Mouse (Mus musculus) stomach, postnatal 0 days (tissue): ENCODE data around the gene Atg13. TPM values are rescaled to one million over a fixed set of nuclear protein-coding genes. Genes with fewer than 3 reads are reported as not detected.
A peak's percentile ranks its signal among the peaks of the same experiment; 100 is the strongest.

ENCODE experiments used
- ATAC-seq: fragments of 200-750 bp; cut with Nextera tagmentation; 2 replicates; pipeline ENCODE4 v1.8.0; 2017; ENCODE audit not compliant: low FRiP score, low TSS enrichment
- DNase-seq: peaks from one replicate; pipeline ENCODE4 v3.0.0-alpha.2; 2016; ENCODE audit warnings: low spot score
- H3K27ac ChIP-seq: fragments of 300-500 bp; sonication (generic); replicated peaks from 2 replicates; pipeline ENCODE4 v1.5.1; 2014; ENCODE audit warnings: mild to moderate bottlenecking, control low read depth
- H3K27me3 ChIP-seq: fragments of 300-500 bp; sonication (generic); 2 replicates; pipeline ENCODE4 v1.6.1; 2014; ENCODE audit warnings: low read length; ENCODE audit not compliant: control insufficient read depth, insufficient read depth
- H3K36me3 ChIP-seq: fragments of 300-500 bp; sonication (generic); 2 replicates; pipeline ENCODE4 v1.6.1; 2014; ENCODE audit warnings: low read length, mixed read lengths; ENCODE audit not compliant: control insufficient read depth, insufficient read depth
- H3K4me1 ChIP-seq: fragments of 300-500 bp; sonication (generic); replicated peaks from 2 replicates; pipeline ENCODE4 v1.6.1; 2014; ENCODE audit warnings: antibody characterized with exemption; ENCODE audit not compliant: control insufficient read depth, insufficient read depth
- H3K4me2 ChIP-seq: fragments of 300-500 bp; sonication (generic); replicated peaks from 2 replicates; pipeline ENCODE4 v1.6.1; 2014; ENCODE audit warnings: low read depth, mild to moderate bottlenecking, control low read depth, moderate library complexity
- H3K4me3 ChIP-seq: fragments of 300-500 bp; sonication (generic); 2 replicates; pipeline ENCODE4 v1.5.1; 2014; ENCODE audit warnings: low read depth, low read length, control low read depth
- H3K9ac ChIP-seq: fragments of 300-500 bp; sonication (generic); 2 replicates; pipeline ENCODE4 v1.6.1; 2014; ENCODE audit warnings: mild to moderate bottlenecking, low read length, control low read depth, mixed read lengths
- H3K9me3 ChIP-seq: fragments of 300-500 bp; sonication (generic); 2 replicates; pipeline ENCODE4 v1.6.1; 2016; ENCODE audit warnings: low read length; ENCODE audit not compliant: control insufficient read depth
- CTCF ChIP-seq: IDR thresholded peaks from 2 replicates; pipeline ENCODE4 v1.5.1; 2016; ENCODE audit warnings: antibody characterized with exemption, low read depth, mild to moderate bottlenecking, moderate library complexity
- EP300 ChIP-seq: optimal IDR thresholded peaks from 2 replicates; pipeline ENCODE3; 2016; ENCODE audit warnings: antibody characterized with exemption
- WGBS: fragments of 180-500 bp; shearing (Covaris S2); extraction: QIAGEN DNeasy Blood & Tissue Kit; methylation state at CpG from one replicate; pipeline ENCODE4 v1.1.7; 2014; 5-methylcytosine and 5-hydroxymethylcytosine counted together
- polyA plus RNA-seq: library from polyadenylated mRNA; unstranded; fragments of >200 nt; fragmentation: Nextera tagmentation; extraction: Ambion mirVana; gene quantifications from 2 replicates; pipeline ENCODE4 v1.2.1, GENCODE M21; 2015

Gene Atg13
- polyA plus RNA-seq, 1 experiment from 2014 or later = 23.2 TPM

GRCm38 (mm10) chr2:91635486-91635885 is 74.9 kb downstream of the Atg13 start:
- Histone ChIP-seq H3K9me3 (no peaks in the 10 kb centered on the region), H3K4me2 (no peak overlapping the region), H3K4me3 (no peak overlapping the region), H3K36me3 (no peaks in the 10 kb centered on the region), H3K4me1 (no peaks in the 10 kb centered on the region), H3K27ac (peak overlapping the region; percentile 63; the same call in 1 of the 2 replicates), H3K9ac (no peak overlapping the region), H3K27me3 (no peaks in the 10 kb centered on the region)
- no peak for ATAC-seq
- no peak for DNase-seq
- 83% methylated on average over 11 of the region's 11 CpGs for WGBS
- no peak for TF ChIP-seq EP300

- H3K4me2 ChIP-seq = no peak overlapping the region
- H3K4me3 ChIP-seq = no peak overlapping the region
- DNase-seq = no peak
- H3K36me3 ChIP-seq = no peaks in the 10 kb centered on the region
- no peak overlapping the region for H3K27ac ChIP-seq
- no peaks in the 10 kb centered on the region for H3K27me3 ChIP-seq
- 66% methylated on average over 9 of the region's 9 CpGs for WGBS
- ATAC-seq = no peak
- no peak overlapping the region for H3K9ac ChIP-seq
- no peaks in the 10 kb centered on the region for H3K9me3 ChIP-seq
- TF ChIP-seq CTCF (no peak), EP300 (no peak)
- no peaks in the 10 kb centered on the region for H3K4me1 ChIP-seq
These were observed 75.5 kb downstream of the Atg13 start for GRCm38 (mm10) chr2:91634841-91635240.

GRCm38 (mm10) chr2:91633334-91633977 is 76.9 kb downstream of the Atg13 start:
- 54% methylated on average over 12 of the region's 12 CpGs for WGBS
- no peak for DNase-seq

GRCm38 (mm10) chr2:91632316-91632715 is 78.1 kb downstream of the Atg13 start:
- 74% methylated on average over 5 of the region's 5 CpGs for WGBS
- H3K4me2 ChIP-seq = no peak overlapping the region
- no peaks in the 10 kb centered on the region for H3K27me3 ChIP-seq
- DNase-seq (no peak), ATAC-seq (0 out of 2 replicates have a peak, but pooled peaks have one; percentile 25)
- H3K36me3 ChIP-seq = no peaks in the 10 kb centered on the region
- H3K4me1 ChIP-seq = no peaks in the 10 kb centered on the region
- no peak overlapping the region for H3K27ac ChIP-seq
- H3K4me3 ChIP-seq = no peak overlapping the region
- TF ChIP-seq EP300 (no peak), CTCF (no peak)
- H3K9me3 ChIP-seq = no peaks in the 10 kb centered on the region
- H3K9ac ChIP-seq = no peak overlapping the region

More at GRCm38 (mm10) chr2:91633334-91633977, 76.9 kb downstream of the Atg13 start:
- H3K4me1 ChIP-seq = no peaks in the 10 kb centered on the region
- no peaks in the 10 kb centered on the region for H3K36me3 ChIP-seq
- no peak overlapping the region for H3K9ac ChIP-seq
- no peak overlapping the region for H3K4me2 ChIP-seq
- no peak for TF ChIP-seq EP300
- TF ChIP-seq CTCF = no peak
- no peak overlapping the region for H3K4me3 ChIP-seq
- no peak for ATAC-seq
- H3K9me3 ChIP-seq = no peaks in the 10 kb centered on the region
- no peak overlapping the region for H3K27ac ChIP-seq
- no peaks in the 10 kb centered on the region for H3K27me3 ChIP-seq

GRCm38 (mm10) chr2:91631826-91632225 is 78.5 kb downstream of the Atg13 start:
- 78% methylated on average over 5 of the region's 5 CpGs for WGBS
- Histone ChIP-seq H3K4me1 (no peaks in the 10 kb centered on the region), H3K36me3 (no peaks in the 10 kb centered on the region), H3K27me3 (no peaks in the 10 kb centered on the region), H3K4me3 (no peak overlapping the region), H3K27ac (no peak overlapping the region), H3K9me3 (no peaks in the 10 kb centered on the region), H3K9ac (no peak overlapping the region), H3K4me2 (no peak overlapping the region)
- ATAC-seq (no peak), DNase-seq (no peak)
- TF ChIP-seq CTCF (no peak), EP300 (no peak)

GRCm38 (mm10) chr2:91630384-91630783 is 80.0 kb downstream of the Atg13 start:
- Histone ChIP-seq H3K9me3 (no peaks in the 10 kb centered on the region), H3K36me3 (no peaks in the 10 kb centered on the region), H3K27me3 (no peaks in the 10 kb centered on the region), H3K4me1 (no peaks in the 10 kb centered on the region), H3K4me3 (no peak overlapping the region), H3K4me2 (no peak overlapping the region), H3K27ac (no peak overlapping the region), H3K9ac (no peak overlapping the region)
- ATAC-seq (no peak), DNase-seq (no peak)
- WGBS = 91% methylated on average over 12 of the region's 12 CpGs
- TF ChIP-seq CTCF (no peak), EP300 (no peak)
